Mouse (Mus musculus): ENCODE data around the gene Bag2. TPM values are rescaled to one million over a fixed set of nuclear protein-coding genes. Genes with fewer than 3 reads are reported as not detected.

Gene Bag2
- polyA plus RNA-seq, 1 experiment from 2014 or later = 24.2 TPM

- Histone ChIP-seq H3K27me3 (replicated peaks) (no peaks in the 10 kb centered on the region), H3K27ac (replicated peaks) (peak overlapping the region; percentile 95), H3K4me2 (peak overlapping the region; percentile 57), H3K4me3 (replicated peaks) (peak overlapping the region; percentile 91), H3K36me3 (peaks cover 20% of the 10 kb centered on the region), H3K4me1 (peaks cover 16% of the 10 kb centered on the region), H3K9ac (replicated peaks) (peak overlapping the region; percentile 96), H3K9me3 (replicated peaks) (no peaks in the 10 kb centered on the region)
- peak; percentile 82 for ATAC-seq (ENCODE audit: low FRiP score)
- under 1% methylated on average over 41 of the region's 41 CpGs for WGBS
These were observed 37.4 kb downstream of the Bag2 start for GRCm38 (mm10) chr1:33720231-33720630.

DNA sequence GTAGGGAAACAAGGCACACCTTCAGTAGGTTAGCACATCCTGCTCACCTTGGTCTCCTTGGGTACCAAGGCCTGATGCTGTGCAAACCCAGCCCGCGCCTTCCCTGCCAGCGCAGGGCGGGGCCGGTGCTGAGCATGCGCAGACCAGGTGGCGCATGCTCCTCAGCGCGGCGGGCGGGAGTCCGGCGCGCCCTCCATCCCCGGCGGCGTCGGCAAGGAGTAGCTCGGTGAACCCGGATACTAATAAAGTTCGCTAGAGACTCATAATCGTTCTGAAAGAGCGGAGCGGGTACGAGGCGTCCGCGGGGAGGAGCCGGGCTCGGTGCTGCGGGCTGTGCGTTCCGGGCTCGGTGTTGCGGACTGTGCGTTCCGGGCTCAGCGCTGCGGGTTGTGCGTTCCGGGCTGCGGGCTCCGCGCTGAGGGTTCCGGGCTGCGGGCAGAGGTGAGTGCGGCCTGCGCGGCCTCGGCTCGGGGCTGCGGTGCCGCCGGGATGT, 37.8 kb downstream of the Bag2 start, which contains the start of gene Rab23:
TSS of gene Rab23 (plus strand) at position 155 of the 493 bp plus-strand sequence.
- Histone ChIP-seq H3K4me2 (peak within 1 kb of the TSS; percentile 57), H3K4me3 (replicated peaks) (peak within 1 kb of the TSS; percentile 91), H3K27me3 (replicated peaks) (no peaks in the 10 kb centered on the region), H3K27ac (replicated peaks) (peak within 1 kb of the TSS; percentile 95), H3K9me3 (replicated peaks) (no peaks in the 10 kb centered on the region), H3K9ac (replicated peaks) (peak within 1 kb of the TSS; percentile 96), H3K36me3 (peaks cover 16% of the 10 kb centered on the region), H3K4me1 (peaks cover 16% of the 10 kb centered on the region)
- WGBS = under 1% methylated on average over 54 of the region's 54 CpGs
- ATAC-seq (ENCODE audit: low FRiP score) = peak; percentile 97

- Histone ChIP-seq H3K27me3 (replicated peaks) (no peaks in the 10 kb centered on the region), H3K4me3 (replicated peaks) (no peak overlapping the region), H3K4me2 (no peak overlapping the region), H3K27ac (replicated peaks) (no peak overlapping the region), H3K9ac (replicated peaks) (no peak overlapping the region), H3K36me3 (no peaks in the 10 kb centered on the region), H3K9me3 (replicated peaks) (no peaks in the 10 kb centered on the region), H3K4me1 (peaks cover 16% of the 10 kb centered on the region)
- WGBS = 89% methylated on average over 1 of the region's 1 CpGs
- no peak for ATAC-seq (ENCODE audit: low FRiP score)
These were observed 40.0 kb downstream of the Bag2 start for GRCm38 (mm10) chr1:33717636-33718035.

DNA sequence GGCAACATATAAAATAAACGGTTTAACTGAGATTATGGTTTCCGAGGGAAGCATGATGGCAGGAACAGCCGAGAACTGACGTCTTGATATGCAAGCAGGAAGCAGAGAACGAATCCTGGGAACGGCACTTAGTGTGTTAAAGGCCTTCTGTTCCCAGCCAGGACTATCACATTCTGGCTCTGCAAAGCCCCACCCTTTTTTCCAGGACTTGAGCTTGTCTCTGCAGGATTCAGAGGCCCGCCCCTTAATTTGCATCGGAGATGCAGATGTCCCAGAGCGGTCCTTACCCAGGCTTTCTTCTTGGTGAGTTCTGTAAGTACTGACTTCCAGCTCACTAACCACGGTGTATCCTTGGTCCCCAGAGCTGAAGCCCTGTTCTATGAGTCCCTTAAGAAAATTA, 42.8 kb downstream of the Bag2 start:
- H3K4me3 ChIP-seq (replicated peaks) = no peak overlapping the region
- ATAC-seq (ENCODE audit: low FRiP score) = no peak
- H3K36me3 ChIP-seq = no peaks in the 10 kb centered on the region
- peak overlapping the region; percentile 15; the same call in 1 of the 2 replicates for H3K4me2 ChIP-seq
- no peak overlapping the region for H3K9ac ChIP-seq (replicated peaks)
- no peaks in the 10 kb centered on the region for H3K9me3 ChIP-seq (replicated peaks)
- no peak overlapping the region for H3K27ac ChIP-seq (replicated peaks)
- H3K27me3 ChIP-seq (replicated peaks) = no peaks in the 10 kb centered on the region
- WGBS = 6% methylated on average over 10 of the region's 10 CpGs
- 0 out of 2 replicates have a peak, but pooled peaks cover 4% of the 10 kb centered on the region for H3K4me1 ChIP-seq

DNA sequence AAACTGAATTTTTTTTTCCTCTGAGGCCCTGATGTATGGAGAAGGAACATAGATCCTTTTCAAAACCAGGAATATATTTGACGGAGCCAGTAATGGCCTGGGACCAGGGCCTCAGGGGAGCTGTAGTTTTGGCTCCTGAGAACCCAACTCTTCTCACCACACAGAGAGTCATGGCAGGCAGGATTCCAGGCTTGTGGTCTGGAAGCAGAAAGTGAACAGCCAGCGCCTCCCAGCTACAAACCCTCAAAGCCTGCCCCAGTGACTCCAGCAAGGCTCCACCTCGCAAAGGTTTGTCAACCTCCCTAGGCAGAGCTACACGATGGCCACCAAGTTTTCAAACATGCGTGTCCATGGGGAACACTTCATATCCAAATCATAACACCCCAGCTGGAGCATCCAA, 45.6 kb downstream of the Bag2 start:
- H3K36me3 ChIP-seq = no peaks in the 10 kb centered on the region

DNA sequence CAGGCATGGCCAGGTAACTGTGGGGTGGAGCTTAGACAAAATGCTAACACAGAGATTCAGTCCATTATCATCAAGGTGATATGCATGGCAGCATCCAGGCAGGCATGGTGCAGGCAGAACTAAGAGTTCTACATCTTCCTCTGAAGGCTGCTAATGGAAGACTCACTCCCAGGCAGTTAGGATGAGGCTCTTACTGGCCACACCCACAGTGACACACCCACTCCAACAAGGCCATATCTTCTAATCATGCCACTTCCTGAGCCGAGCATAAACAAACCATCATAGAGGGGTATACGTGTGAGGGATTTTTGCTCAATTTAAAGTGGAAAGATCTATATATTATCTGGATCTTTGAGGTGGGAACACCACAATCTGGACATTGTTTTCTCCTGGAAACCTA, 48.0 kb downstream of the Bag2 start:
- no peak for ATAC-seq (ENCODE audit: low FRiP score)
- no peaks in the 10 kb centered on the region for H3K4me1 ChIP-seq
- 79% methylated on average over 2 of the region's 2 CpGs for WGBS
- no peaks in the 10 kb centered on the region for H3K9me3 ChIP-seq (replicated peaks)
- H3K4me3 ChIP-seq (replicated peaks) = no peak overlapping the region
- H3K27me3 ChIP-seq (replicated peaks) = no peaks in the 10 kb centered on the region
- no peaks in the 10 kb centered on the region for H3K36me3 ChIP-seq
- H3K9ac ChIP-seq (replicated peaks) = no peak overlapping the region
- H3K27ac ChIP-seq (replicated peaks) = no peak overlapping the region
- H3K4me2 ChIP-seq = no peak overlapping the region

More for the DNA sequence above, 45.6 kb downstream of the Bag2 start:
- Histone ChIP-seq H3K4me1 (no peaks in the 10 kb centered on the region), H3K4me2 (no peak overlapping the region), H3K27ac (replicated peaks) (no peak overlapping the region), H3K9me3 (replicated peaks) (no peaks in the 10 kb centered on the region), H3K4me3 (replicated peaks) (no peak overlapping the region), H3K27me3 (replicated peaks) (no peaks in the 10 kb centered on the region), H3K9ac (replicated peaks) (no peak overlapping the region)
- no peak for ATAC-seq (ENCODE audit: low FRiP score)
- 85% methylated on average over 5 of the region's 5 CpGs for WGBS

DNA sequence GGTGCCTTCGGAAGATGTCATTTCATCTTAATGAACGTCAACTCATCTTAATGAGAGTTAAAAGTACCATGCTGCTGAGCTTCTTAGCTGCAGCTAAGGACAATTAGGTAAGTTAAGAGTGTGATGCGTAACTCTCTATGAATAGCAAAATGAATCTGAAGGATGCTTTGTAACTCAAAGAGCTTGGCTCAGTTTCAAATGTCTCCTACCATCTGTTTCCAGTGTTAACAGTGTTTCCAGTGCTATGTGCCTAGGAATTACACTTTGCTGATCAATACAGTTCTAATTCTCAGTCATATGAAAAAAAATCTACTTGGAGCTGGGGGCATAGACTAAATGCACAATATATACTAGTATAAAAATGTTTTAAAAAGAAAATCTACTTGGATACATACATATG, 56.4 kb downstream of the Bag2 start:
- H3K9me3 ChIP-seq (replicated peaks) = no peaks in the 10 kb centered on the region
- no peaks in the 10 kb centered on the region for H3K27me3 ChIP-seq (replicated peaks)
- ATAC-seq (ENCODE audit: low FRiP score) = no peak
- WGBS = 78% methylated on average over 3 of the region's 3 CpGs
- H3K4me1 ChIP-seq = no peaks in the 10 kb centered on the region
- H3K4me3 ChIP-seq (replicated peaks) = no peak overlapping the region
- no peaks in the 10 kb centered on the region for H3K36me3 ChIP-seq
- no peak overlapping the region for H3K9ac ChIP-seq (replicated peaks)
- H3K4me2 ChIP-seq = no peak overlapping the region
- H3K27ac ChIP-seq (replicated peaks) = no peak overlapping the region

- Histone ChIP-seq H3K4me2 (no peak overlapping the region), H3K27ac (replicated peaks) (no peak overlapping the region), H3K36me3 (no peaks in the 10 kb centered on the region), H3K9me3 (replicated peaks) (no peaks in the 10 kb centered on the region), H3K4me1 (no peaks in the 10 kb centered on the region), H3K27me3 (replicated peaks) (no peaks in the 10 kb centered on the region), H3K9ac (replicated peaks) (no peak overlapping the region), H3K4me3 (replicated peaks) (no peak overlapping the region)
- ATAC-seq (ENCODE audit: low FRiP score) = no peak
- WGBS = 84% methylated on average over 2 of the region's 2 CpGs
These were observed 61.6 kb downstream of the Bag2 start for GRCm38 (mm10) chr1:33696016-33696415.

Other genes starting within 250 kb of the Bag2 start
- gene Prim2, start 88.0 kb downstream of the Bag2 start, polyA plus RNA-seq (2015; fragmentation: Nextera tagmentation; extraction: Ambion mirVana) = 21.3 and 28.0 TPM in 2 replicates
- gene Rab23, start 37.9 kb downstream of the Bag2 start, polyA plus RNA-seq (2015; fragmentation: Nextera tagmentation; extraction: Ambion mirVana) = 31.1 and 32.4 TPM in 2 replicates
- 33.6 and 36.1 TPM in 2 replicates for gene Zfp451, start 56.8 kb upstream of the Bag2 start, polyA plus RNA-seq (2015; fragmentation: Nextera tagmentation; extraction: Ambion mirVana)
- gene Bend6, start 150.0 kb upstream of the Bag2 start, polyA plus RNA-seq (2015; fragmentation: Nextera tagmentation; extraction: Ambion mirVana) = 65.4 and 71.6 TPM in 2 replicates
- 36.0 and 38.0 TPM in 2 replicates for gene Dst, start 150.4 kb upstream of the Bag2 start, polyA plus RNA-seq (2015; fragmentation: Nextera tagmentation; extraction: Ambion mirVana)

All from neural tube, embryonic 15.5 days (tissue).